Mouse (Mus musculus) hindbrain, embryonic 11.5 days (tissue): ENCODE measurements around the gene Rabgap1l. TPM values are rescaled to one million over a fixed set of nuclear protein-coding genes. Genes with fewer than 3 reads are reported as not detected.

Experiments used
- ATAC-seq: fragments of 200-750 bp; cut with Nextera tagmentation; 2 replicates; pipeline ENCODE4 v1.8.0; 2017; ENCODE audit warnings: mild to moderate bottlenecking, moderate TSS enrichment, moderate library complexity; ENCODE audit not compliant: low FRiP score
- DNase-seq: peaks from one replicate; pipeline ENCODE4 v3.0.0-alpha.2; 2015; ENCODE audit warnings: low spot score
- H3K27ac ChIP-seq: fragments of 300-500 bp; sonication (generic); 2 replicates; pipeline ENCODE4 v1.5.1; 2014; ENCODE audit warnings: mild to moderate bottlenecking, low read depth, low read length
- H3K27me3 ChIP-seq: fragments of 300-500 bp; sonication (generic); 2 replicates; pipeline ENCODE4 v1.6.1; 2014; ENCODE audit warnings: mild to moderate bottlenecking, low read length, moderate library complexity, mixed read lengths; ENCODE audit not compliant: control insufficient read depth, insufficient read depth
- H3K36me3 ChIP-seq: fragments of 300-500 bp; sonication (generic); 2 replicates; pipeline ENCODE4 v1.6.1; 2014; ENCODE audit warnings: mild to moderate bottlenecking, low read length, moderate library complexity, mixed read lengths; ENCODE audit not compliant: control insufficient read depth, insufficient read depth
- H3K4me1 ChIP-seq: fragments of 300-500 bp; sonication (generic); replicated peaks from 2 replicates; pipeline ENCODE4 v1.6.1; 2014; ENCODE audit warnings: low read length, mixed read lengths; ENCODE audit not compliant: control insufficient read depth, insufficient read depth
- H3K4me2 ChIP-seq: fragments of 300-500 bp; sonication (generic); replicated peaks from 2 replicates; pipeline ENCODE4 v1.6.1; 2014; ENCODE audit warnings: mild to moderate bottlenecking, low read depth, low read length
- H3K4me3 ChIP-seq: fragments of 300-500 bp; sonication (generic); 2 replicates; pipeline ENCODE4 v1.5.1; 2014; ENCODE audit warnings: low read depth, low read length
- H3K9ac ChIP-seq: fragments of 300-500 bp; sonication (generic); 2 replicates; pipeline ENCODE4 v1.6.1; 2014; ENCODE audit warnings: low read depth, low read length
- H3K9me3 ChIP-seq: fragments of 300-500 bp; sonication (generic); 2 replicates; pipeline ENCODE4 v1.6.1; 2016; ENCODE audit warnings: low read length; ENCODE audit not compliant: control insufficient read depth
- WGBS: fragments of 180-500 bp; shearing (Covaris S2); extraction: QIAGEN DNeasy Blood & Tissue Kit; methylation state at CpG from one replicate; pipeline ENCODE4 v1.1.7; 2014; 5-methylcytosine and 5-hydroxymethylcytosine counted together
- polyA plus RNA-seq: library from polyadenylated mRNA; unstranded; fragments of >200 nt; fragmentation: Nextera tagmentation; extraction: Ambion mirVana; gene quantifications from 2 replicates; pipeline ENCODE4 v1.2.1, GENCODE M21; 2014

Gene Rabgap1l
- polyA plus RNA-seq, 1 experiment from 2014 or later: 20.0 TPM

GRCm38 (mm10) chr1:160823638-160824037 is 30.6 kb upstream of the Rabgap1l start:
- no peak for ATAC-seq
- WGBS: 88% methylated on average over 3 of the region's 3 CpGs

GRCm38 (mm10) chr1:160814198-160814597 is 21.2 kb upstream of the Rabgap1l start:
- DNase-seq: no peak
- Histone ChIP-seq H3K4me1 (no peaks in the 10 kb centered on the region), H3K9me3 (no peaks in the 10 kb centered on the region), H3K9ac (no peak overlapping the region), H3K27me3 (no peaks in the 10 kb centered on the region), H3K27ac (no peak overlapping the region), H3K36me3 (no peaks in the 10 kb centered on the region), H3K4me3 (no peak overlapping the region), H3K4me2 (no peak overlapping the region)
- 88% methylated on average over 5 of the region's 5 CpGs for WGBS
- ATAC-seq: no peak

More at GRCm38 (mm10) chr1:160823638-160824037, 30.6 kb upstream of the Rabgap1l start:
- Histone ChIP-seq H3K4me3 (no peak overlapping the region), H3K27ac (no peak overlapping the region), H3K27me3 (no peaks in the 10 kb centered on the region), H3K9ac (no peak overlapping the region), H3K36me3 (no peaks in the 10 kb centered on the region), H3K4me1 (no peaks in the 10 kb centered on the region), H3K9me3 (no peaks in the 10 kb centered on the region), H3K4me2 (no peak overlapping the region)
- DNase-seq: no peak

GRCm38 (mm10) chr1:160812428-160812827 is 19.4 kb upstream of the Rabgap1l start:
- Histone ChIP-seq H3K27me3 (no peaks in the 10 kb centered on the region), H3K4me1 (no peaks in the 10 kb centered on the region), H3K27ac (no peak overlapping the region), H3K4me3 (no peak overlapping the region), H3K9ac (no peak overlapping the region), H3K36me3 (no peaks in the 10 kb centered on the region), H3K9me3 (no peaks in the 10 kb centered on the region), H3K4me2 (no peak overlapping the region)
- no peak for DNase-seq
- no peak for ATAC-seq

- 69% methylated on average over 1 of the region's 1 CpGs for WGBS
- DNase-seq (no peak), ATAC-seq (no peak)
- no peaks in the 10 kb centered on the region for H3K27me3 ChIP-seq
- H3K9ac ChIP-seq: no peak overlapping the region
- H3K27ac ChIP-seq: no peak overlapping the region
- H3K4me2 ChIP-seq: no peak overlapping the region
- H3K4me3 ChIP-seq: no peak overlapping the region
- no peaks in the 10 kb centered on the region for H3K4me1 ChIP-seq
- no peaks in the 10 kb centered on the region for H3K9me3 ChIP-seq
- no peaks in the 10 kb centered on the region for H3K36me3 ChIP-seq
Measured at GRCm38 (mm10) chr1:160811930-160812329, 18.9 kb upstream of the Rabgap1l start.

GRCm38 (mm10) chr1:160805268-160805667 is 12.3 kb upstream of the Rabgap1l start:
- Histone ChIP-seq H3K4me2 (no peak overlapping the region), H3K9me3 (no peaks in the 10 kb centered on the region), H3K36me3 (no peaks in the 10 kb centered on the region), H3K9ac (no peak overlapping the region), H3K27ac (no peak overlapping the region), H3K4me1 (no peaks in the 10 kb centered on the region), H3K27me3 (no peaks in the 10 kb centered on the region), H3K4me3 (no peak overlapping the region)
- WGBS: 77% methylated on average over 2 of the region's 2 CpGs
- ATAC-seq: no peak
- DNase-seq: no peak

GRCm38 (mm10) chr1:160799972-160800371 is 7.0 kb upstream of the Rabgap1l start:
- no peak for DNase-seq
- ATAC-seq: no peak
- Histone ChIP-seq H3K27ac (no peak overlapping the region), H3K4me1 (no peaks in the 10 kb centered on the region), H3K4me3 (no peak overlapping the region), H3K4me2 (no peak overlapping the region), H3K36me3 (no peaks in the 10 kb centered on the region), H3K9ac (no peak overlapping the region), H3K9me3 (no peaks in the 10 kb centered on the region), H3K27me3 (no peaks in the 10 kb centered on the region)
- 80% methylated on average over 3 of the region's 3 CpGs for WGBS

- WGBS: 83% methylated on average over 2 of the region's 2 CpGs
Measured at GRCm38 (mm10) chr1:160795016-160795415, 2.0 kb upstream of the Rabgap1l start.

GRCm38 (mm10) chr1:160793791-160794757 is 1.1 kb upstream of the Rabgap1l start:
- Histone ChIP-seq H3K4me1 (no peaks in the 10 kb centered on the region), H3K4me3 (no peak overlapping the region), H3K27ac (no peak overlapping the region), H3K9ac (no peak overlapping the region), H3K27me3 (no peaks in the 10 kb centered on the region), H3K36me3 (no peaks in the 10 kb centered on the region), H3K9me3 (no peaks in the 10 kb centered on the region), H3K4me2 (no peak overlapping the region)
- DNase-seq (no peak), ATAC-seq (no peak)
- 86% methylated on average over 13 of the region's 13 CpGs for WGBS

More at GRCm38 (mm10) chr1:160795016-160795415, 2.0 kb upstream of the Rabgap1l start:
- Histone ChIP-seq H3K9ac (no peak overlapping the region), H3K27ac (no peak overlapping the region), H3K4me2 (no peak overlapping the region), H3K4me1 (no peaks in the 10 kb centered on the region), H3K36me3 (no peaks in the 10 kb centered on the region), H3K27me3 (no peaks in the 10 kb centered on the region), H3K9me3 (no peaks in the 10 kb centered on the region), H3K4me3 (no peak overlapping the region)
- DNase-seq (no peak), ATAC-seq (no peak)

- DNase-seq (peak; percentile 60), ATAC-seq (peak; percentile 88)
- no peaks in the 10 kb centered on the region for H3K36me3 ChIP-seq
- H3K27ac ChIP-seq: no peak overlapping the region
- peak overlapping the region; percentile 90 for H3K4me3 ChIP-seq
- peak overlapping the region; percentile 96 for H3K4me2 ChIP-seq
- WGBS: 1% methylated on average over 37 of the region's 51 CpGs
- H3K9me3 ChIP-seq: no peaks in the 10 kb centered on the region
- peak overlapping the region; percentile 84 for H3K9ac ChIP-seq
- H3K4me1 ChIP-seq: no peaks in the 10 kb centered on the region
- H3K27me3 ChIP-seq: no peaks in the 10 kb centered on the region
Measured at GRCm38 (mm10) chr1:160792156-160792685, 790 bp downstream of the Rabgap1l start.
